Mouse (Mus musculus): ENCODE data around the gene Nme8.

Nme8 gene

DNA sequence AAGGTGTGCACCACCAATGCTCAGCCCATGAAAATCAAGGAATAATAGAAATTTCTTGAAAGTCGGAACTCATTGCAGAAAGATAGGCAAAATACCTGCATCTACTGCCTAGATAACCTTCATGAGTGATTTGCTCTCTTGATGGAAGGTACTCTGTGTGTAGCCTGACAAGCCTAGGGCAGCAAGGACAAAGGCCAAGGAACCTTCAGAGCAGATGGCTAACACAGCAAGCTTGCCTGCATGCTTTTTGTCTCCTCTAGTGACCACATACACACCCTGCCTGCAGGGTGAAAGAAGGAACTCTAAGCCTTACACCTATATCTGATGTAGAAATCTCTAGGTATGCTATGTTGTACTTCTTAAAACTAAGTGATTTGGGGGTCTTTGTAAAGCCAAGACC lies 102.5 kb downstream of the Nme8 start:
- in situ Hi-C loops (cut with MboI, MseI): no loop called here

Data from T-helper 2 cell (primary cell).